Mouse (Mus musculus) MEL (cell line): Measurements from ENCODE around the gene Gm28042.

Source experiments
- CHD2 ChIP-seq: IDR thresholded peaks from 2 replicates; pipeline ENCODE4 v1.6.1; 2011; ENCODE audit warnings: low read length, improper control_type of control experiment
- CTCF ChIP-seq, 3 experiments: IDR thresholded peaks in 2 of 3; conservative IDR thresholded peaks in 1 of 3; 2 replicates each; pipeline ENCODE4 v1.5.1; 2011 to 2012; ENCODE audit warnings: low read length in 3 of 3, low read depth in 2 of 3, mild to moderate bottlenecking in 2 of 3, improper control_type of control experiment in 1 of 3, inconsistent platforms in 1 of 3, mixed read lengths in 1 of 3, moderate library complexity in 1 of 3; ENCODE audit not compliant: control insufficient read depth in 1 of 3, insufficient read depth in 1 of 3, poor library complexity in 1 of 3, severe bottlenecking in 1 of 3
- EP300 ChIP-seq, 2 experiments: IDR thresholded peaks; 2 replicates each; pipeline ENCODE4 v1.6.1; 2011; ENCODE audit warnings: improper control_type of control experiment in 2 of 2, low read length in 2 of 2, low read depth in 1 of 2, mild to moderate bottlenecking in 1 of 2
- ETS1 ChIP-seq: IDR thresholded peaks from 2 replicates; pipeline ENCODE4 v1.6.1; 2012; ENCODE audit warnings: low read depth, mild to moderate bottlenecking, inconsistent platforms, low read length, improper control_type of control experiment, moderate library complexity
- GABPA ChIP-seq: IDR thresholded peaks from 2 replicates; pipeline ENCODE4 v1.6.1; 2012; ENCODE audit warnings: low read depth, mild to moderate bottlenecking, inconsistent platforms, low read length, improper control_type of control experiment, moderate library complexity
- GATA1 ChIP-seq: IDR thresholded peaks from 2 replicates; pipeline ENCODE4 v1.6.1; 2011; ENCODE audit warnings: low read depth, low read length, improper control_type of control experiment
- MAFK ChIP-seq: IDR thresholded peaks from 2 replicates; pipeline ENCODE4 v1.6.1; 2011; ENCODE audit warnings: low read depth, mild to moderate bottlenecking, low read length, improper control_type of control experiment, borderline replicate concordance
- MAX ChIP-seq: IDR thresholded peaks from 2 replicates; pipeline ENCODE4 v1.6.1; 2011; ENCODE audit warnings: low read length, improper control_type of control experiment
- NRF1 ChIP-seq: IDR thresholded peaks from 2 replicates; pipeline ENCODE4 v1.6.1; 2014; ENCODE audit warnings: low read depth, mild to moderate bottlenecking, inconsistent platforms, low read length, improper control_type of control experiment, moderate library complexity; ENCODE audit not compliant: poor library complexity, insufficient read depth, severe bottlenecking
- POLR2A ChIP-seq, 2 experiments: IDR thresholded peaks; 2 replicates each; pipeline ENCODE4 v1.6.1; 2011 to 2012; ENCODE audit warnings: low read length in 2 of 2, mild to moderate bottlenecking in 2 of 2, control low read depth in 1 of 2, improper control_type of control experiment in 1 of 2, low read depth in 1 of 2, moderate library complexity in 1 of 2; ENCODE audit not compliant: control insufficient read depth in 1 of 2, insufficient read depth in 1 of 2, poor library complexity in 1 of 2
- TAL1 ChIP-seq: IDR thresholded peaks from 2 replicates; pipeline ENCODE4 v1.6.1; 2012; ENCODE audit warnings: mild to moderate bottlenecking, inconsistent platforms, low read length, moderate library complexity, mixed read lengths
- USF1 ChIP-seq: IDR thresholded peaks from 2 replicates; pipeline ENCODE4 v1.6.1; 2014; ENCODE audit warnings: low read depth, mild to moderate bottlenecking, inconsistent platforms, low read length, improper control_type of control experiment, moderate library complexity
- ZC3H11A ChIP-seq: IDR thresholded peaks from 2 replicates; pipeline ENCODE4 v1.6.1; 2012; ENCODE audit warnings: low read depth, mild to moderate bottlenecking, inconsistent platforms, low read length, improper control_type of control experiment
- ZKSCAN1 ChIP-seq: IDR thresholded peaks from 2 replicates; pipeline ENCODE4 v1.6.1; 2012; ENCODE audit warnings: low read depth, mild to moderate bottlenecking, inconsistent platforms, low read length, improper control_type of control experiment, moderate library complexity

DNA sequence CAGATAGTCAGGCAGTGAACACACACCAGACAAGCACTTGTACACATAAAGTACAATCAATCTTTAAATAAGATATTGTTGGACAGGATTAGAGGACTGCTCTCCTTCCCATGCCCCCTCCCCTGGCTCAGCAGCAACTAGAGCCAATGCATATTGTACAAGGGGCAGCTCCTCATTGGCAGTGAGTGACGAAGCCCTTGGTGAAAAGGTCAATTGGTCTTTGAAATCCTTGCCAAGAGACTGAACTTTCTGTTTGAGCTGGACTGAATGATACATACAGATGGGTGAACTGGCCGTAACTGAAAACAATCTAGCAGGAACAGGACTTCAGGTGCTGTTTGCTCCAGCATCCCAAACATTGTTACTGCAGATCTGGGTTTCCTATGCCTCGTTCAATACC is 60.1 kb downstream of the Gm28042 start:
- TF ChIP-seq ZC3H11A (no peak), ETS1 (no peak), GATA1 (no peak), POLR2A (IDR thresholded peaks at IDR 0.05; ENCODE audit: control insufficient read depth in 1 of 2, insufficient read depth in 1 of 2, low read depth in 1 of 2, low read length in 2 of 2, poor library complexity in 1 of 2) (no peak), CHD2 (no peak), ZKSCAN1 (no peak), CTCF (IDR thresholded peaks at IDR 0.05 in 2 of 3, conservative IDR thresholded peaks at IDR 0.05 in 1 of 3; ENCODE audit: control insufficient read depth in 1 of 3, insufficient read depth in 1 of 3, low read depth in 2 of 3, low read length in 3 of 3, poor library complexity in 1 of 3, severe bottlenecking in 1 of 3) (no peak), NRF1 (no peak), GABPA (no peak), EP300 (IDR thresholded peaks at IDR 0.05; ENCODE audit: low read depth in 1 of 2, low read length in 2 of 2) (no peak), USF1 (no peak), MAX (no peak), MAFK (no peak), TAL1 (no peak)
